Mouse (Mus musculus) cerebellum, postnatal 14 days (tissue): Measurements from ENCODE around the gene Insc.

ENCODE experiments used
- DNase-seq, 2 experiments: peaks; one replicate each; pipeline ENCODE4 v3.0.0; 2021; ENCODE audit warnings: mixed read lengths in 2 of 2

Insc gene

DNA sequence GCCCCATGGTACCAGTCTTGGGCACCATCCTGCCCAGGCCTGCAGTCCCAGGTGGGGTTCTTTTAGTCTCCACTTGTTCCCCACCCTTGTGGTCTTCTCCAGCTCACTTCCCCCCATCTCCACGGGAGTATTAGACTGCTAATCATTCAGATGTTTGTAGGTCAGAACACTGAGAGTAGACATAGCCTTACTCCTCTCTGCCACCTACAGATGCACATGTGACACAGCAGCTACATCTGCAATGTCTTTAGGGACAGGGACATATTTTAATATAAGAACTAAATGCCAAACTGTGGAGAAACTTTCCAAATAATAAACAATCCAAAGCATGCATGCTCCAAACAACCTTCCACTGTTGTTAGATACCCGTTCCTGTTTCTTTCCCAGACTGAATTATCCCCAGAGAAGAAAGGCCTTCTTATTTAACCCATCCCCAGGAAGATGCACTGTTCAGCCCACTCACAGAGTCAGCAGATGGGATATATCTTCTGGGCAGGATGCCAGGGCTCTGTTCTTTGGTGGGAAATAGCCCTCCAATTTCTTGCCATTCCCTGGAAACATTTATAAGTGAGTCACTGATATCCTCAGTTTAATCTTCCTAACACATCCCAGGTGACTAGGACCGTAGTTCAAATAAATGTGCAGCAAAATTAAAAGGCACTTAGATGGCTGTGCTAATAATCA, 88.9 kb downstream of the Insc start:
- DNase-seq, result peak; percentile 20 to 29

DNA sequence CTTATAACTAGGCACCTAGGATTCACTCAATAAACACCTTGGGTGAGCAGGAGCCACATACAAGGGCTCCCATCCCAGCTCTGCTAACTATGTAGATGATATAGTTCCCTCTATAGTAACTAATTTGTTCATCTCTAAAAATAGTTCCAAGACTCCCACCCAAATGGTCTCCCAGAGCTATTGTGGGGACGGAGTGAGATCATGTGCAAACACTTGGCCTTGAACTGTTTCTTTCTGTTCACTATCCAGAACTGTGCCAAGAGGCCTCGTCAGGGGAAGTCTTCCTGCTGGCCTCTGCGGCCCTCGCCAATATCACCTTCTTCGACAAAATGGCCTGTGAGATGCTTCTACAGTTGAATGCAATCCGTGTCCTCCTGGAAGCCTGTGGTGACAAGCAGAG, 91.0 kb downstream of the Insc start:
- peak; percentile 15 to 18 for DNase-seq

DNA sequence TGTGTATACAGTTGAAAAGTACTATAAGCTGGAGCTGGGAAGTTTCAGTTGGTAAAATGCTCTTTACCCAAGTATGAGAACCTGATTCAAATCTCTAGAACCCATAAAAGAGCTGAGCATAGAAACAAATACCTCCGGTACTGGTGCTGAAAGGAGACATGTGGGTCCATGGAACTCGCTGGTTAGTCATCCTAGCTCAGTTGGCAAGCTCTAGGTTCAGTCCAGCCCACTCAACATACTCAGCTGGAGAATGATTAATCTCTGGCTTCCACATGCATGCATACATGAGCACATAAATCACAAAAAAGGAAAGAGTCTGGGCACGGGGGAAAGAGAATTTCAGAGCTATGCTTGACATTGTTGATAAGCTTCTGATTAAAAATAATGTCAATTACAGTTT, 93.8 kb downstream of the Insc start:
- DNase-seq, result no peak

DNA sequence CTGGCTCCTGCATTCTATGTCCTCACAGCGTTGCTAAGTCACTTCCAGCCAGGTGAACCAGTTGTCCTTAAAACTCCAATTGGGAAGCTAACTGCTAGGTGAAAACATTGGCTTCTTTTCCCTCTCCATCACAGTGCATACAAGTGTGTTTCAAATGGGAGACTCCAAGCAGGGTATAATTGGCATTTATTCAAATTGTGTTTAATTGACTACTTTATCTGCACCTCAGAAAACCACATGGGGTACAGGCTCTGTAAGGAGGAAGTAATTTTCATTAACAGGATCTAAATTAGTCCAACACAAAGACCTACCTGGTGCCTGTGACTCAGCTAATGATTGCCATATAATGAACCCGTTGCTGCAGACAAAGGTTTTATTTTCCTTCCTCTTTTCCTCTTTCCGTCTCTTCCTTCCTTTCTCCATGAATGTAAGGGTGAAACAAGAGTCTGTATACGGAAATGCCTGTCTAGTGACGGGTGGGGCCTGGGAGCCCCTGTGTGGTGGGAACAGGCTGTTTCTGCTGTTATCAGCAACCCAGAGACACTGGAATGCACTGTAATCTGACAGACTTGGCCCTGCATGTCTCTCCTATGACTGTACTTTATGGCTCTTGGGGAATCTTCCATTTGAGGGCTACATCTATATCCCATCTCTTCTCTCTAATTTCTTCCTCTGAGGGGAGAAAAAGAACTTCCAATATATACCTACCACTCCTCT, 96.7 kb downstream of the Insc start:
- DNase-seq, result no peak

DNA sequence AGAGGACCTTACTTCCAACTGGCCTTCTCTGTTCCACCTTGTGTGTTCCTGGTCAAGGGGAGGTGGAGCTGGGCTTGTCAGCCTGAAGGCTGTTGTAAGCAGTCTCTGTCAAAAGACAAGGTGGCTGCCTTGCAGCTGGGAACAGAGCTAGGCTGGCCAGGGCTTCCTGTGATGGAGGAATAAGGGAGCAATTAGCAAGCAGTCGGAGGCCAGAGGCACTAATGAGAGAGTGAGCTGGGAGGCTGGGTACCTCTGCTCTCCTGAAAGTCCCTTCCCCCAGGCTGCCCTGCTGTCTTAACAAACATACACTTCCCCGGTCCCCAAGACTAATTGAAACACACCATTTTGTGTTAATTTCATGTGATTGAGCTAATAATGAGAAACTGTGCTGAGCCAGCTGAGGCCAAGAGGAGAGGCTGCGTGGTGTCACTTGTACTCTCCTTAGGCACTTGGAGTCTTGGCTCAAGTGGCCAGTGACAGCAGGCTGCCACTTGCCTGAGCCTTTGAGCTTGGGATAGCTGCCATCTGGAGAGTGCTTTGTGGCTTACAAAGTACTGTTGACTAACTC, 99.2 kb downstream of the Insc start:
- peak; percentile 74 to 77 for DNase-seq

DNA sequence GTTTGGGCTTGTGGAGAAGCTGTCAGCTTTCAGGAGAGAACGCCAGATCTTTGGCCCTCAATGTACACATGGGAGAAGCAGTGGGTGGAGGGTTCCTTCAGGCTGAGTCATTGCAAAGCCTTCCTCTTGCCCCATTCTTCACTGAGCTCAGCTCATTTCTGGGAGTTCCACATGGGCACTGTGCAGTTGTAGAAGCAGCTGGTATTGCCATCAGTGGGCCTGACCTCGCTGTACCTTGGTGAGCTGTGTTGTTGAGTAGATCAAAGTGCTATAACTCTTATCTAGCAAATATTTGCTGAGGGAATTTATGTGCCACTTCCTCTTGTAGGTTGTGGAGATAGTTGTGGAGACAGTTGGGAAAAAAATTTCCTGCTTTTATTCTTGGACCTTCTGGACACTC, 103.7 kb downstream of the Insc start:
- no peak for DNase-seq

DNA sequence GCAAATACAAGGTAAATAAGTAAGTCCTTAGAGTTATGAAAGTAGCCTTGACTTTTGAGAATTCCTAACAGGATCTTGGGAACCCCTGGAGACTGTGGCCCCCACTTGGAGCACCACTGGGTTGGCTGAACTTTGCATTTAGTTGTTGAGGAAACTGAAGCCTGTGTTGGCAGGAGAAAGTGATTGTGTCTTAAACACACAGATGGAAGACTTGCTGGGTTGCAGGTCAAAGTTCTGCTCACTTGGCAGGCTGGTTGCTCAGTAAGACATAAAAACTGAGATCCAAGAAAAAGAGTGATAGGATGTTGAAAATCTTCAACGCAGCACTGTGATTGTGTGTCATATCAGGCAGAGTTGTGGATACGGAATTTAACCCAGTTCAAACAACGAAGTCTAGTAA, 108.9 kb downstream of the Insc start:
- DNase-seq, result no peak

DNA sequence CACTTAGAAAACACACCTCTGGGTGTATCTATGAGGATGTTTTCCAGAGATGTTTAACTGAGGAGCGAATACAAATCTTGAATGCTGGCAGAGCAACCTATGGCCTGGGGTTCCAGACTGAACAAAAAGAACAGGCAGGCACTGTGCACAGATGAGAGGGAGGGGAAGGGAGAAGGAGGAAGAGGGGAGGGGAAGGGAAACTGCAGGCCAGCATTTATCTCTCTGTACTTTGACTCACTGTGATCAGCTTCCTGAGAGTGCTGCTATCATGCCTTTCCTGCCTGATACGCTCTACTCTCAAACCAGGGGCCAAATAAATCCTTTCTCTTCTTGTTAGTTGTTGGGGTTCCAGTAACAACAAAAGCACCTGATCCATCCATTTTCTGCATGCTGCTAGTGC, 110.7 kb downstream of the Insc start:
- DNase-seq, result no peak

DNA sequence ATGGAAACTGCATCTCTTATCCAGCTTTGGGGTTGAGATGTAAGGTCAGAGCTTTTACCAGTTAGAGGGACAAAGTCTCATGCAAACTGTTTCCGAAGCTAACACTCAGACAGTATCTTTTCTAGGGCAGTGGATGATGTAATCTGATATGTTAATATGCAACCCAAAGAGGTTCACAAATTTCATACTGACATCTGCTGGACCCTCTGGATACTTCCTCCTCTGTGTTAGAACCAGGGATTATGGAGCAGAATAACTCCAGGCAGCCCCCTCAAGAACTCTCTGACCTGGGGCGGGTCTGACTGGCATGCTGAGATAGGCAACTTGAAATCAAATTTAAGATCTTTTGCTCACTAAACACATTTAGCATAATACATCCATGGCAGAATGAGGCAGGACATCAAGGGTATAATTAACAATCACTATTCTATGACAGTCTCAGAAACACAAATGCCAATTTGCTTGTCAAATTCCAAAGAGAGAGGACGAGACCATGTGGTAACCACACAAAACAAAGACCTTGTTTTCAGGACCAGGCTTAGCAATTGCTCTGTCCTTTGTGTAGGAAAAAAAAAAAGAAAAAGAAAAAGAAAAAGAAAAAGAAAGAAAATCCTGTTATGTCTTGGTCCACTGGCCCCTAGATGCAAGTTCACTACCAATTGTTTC, 117.5 kb downstream of the Insc start:
- DNase-seq, result no peak

DNA sequence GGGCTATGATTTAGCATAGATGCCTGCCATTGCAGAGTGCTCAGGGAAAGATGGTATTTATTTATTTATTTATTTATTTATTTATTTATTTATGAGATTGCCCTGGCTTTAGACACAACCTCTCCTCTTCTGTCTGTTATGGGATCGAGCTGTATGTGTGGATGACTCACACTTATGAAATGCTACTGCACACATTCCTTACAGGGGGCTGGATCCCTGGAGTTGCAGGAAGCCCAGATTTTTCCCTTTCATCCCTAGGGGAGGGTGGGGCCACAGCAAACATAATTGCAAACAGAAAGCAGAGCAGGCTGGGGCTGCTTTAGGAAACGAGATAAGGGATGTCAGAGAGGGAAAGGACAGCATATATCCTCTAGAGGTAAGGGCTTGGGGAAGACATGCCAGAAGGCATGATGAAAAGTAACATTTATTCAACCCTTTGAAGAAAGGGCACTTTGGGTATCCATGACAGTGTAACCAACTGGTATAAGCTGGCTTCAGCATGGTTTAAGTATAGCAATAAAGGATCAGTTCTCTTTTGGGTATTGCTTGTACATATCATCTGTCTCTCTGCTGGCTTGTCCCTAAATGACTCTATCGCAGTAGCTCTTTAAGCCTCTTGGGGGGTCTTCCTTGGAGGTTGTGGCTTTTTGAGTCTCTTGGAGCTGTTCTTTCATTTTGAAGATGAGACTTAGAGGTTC, 130.0 kb downstream of the Insc start:
- DNase-seq, result no peak

DNA sequence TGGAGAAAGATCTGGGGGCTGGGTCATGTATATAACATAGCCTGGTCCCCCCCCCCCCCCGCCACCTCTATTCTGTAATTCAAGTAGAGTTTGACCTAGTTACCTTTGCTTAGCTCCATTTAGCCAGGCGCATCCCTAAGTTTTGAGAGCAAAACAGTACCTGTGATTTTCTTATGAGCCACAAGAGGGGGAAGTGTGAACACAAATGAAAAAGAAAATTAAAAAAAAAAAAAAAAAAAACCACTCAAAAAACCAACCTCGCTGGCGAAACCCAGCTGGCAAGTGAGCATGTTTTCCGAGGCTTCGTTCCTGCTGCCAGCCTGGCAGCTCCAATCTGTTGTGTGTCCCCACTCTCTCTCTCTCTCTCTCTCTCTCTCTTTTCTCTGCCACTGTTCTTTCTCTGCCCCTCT, 130.5 kb downstream of the Insc start:
- DNase-seq, result peak; percentile 75 to 81

DNA sequence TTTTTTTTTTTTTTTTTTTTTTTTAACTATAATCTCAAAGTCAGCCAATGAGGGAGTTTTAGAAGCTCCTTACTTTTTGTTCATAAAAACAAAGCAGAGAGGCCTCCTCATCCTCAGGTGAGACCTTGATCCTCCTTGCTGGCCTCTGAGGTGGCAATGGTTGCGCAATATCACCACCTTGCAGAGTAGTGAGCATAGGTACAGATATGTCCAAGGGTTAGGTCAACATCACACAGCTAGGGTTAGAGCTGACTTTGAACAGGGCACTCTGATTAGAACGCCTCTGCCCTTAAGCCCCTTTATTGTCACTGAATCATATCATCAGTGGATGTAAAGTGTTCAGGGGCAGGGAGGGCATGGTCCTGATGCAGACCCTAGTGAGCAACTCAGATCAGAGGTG, 131.1 kb downstream of the Insc start:
- no peak for DNase-seq

DNA sequence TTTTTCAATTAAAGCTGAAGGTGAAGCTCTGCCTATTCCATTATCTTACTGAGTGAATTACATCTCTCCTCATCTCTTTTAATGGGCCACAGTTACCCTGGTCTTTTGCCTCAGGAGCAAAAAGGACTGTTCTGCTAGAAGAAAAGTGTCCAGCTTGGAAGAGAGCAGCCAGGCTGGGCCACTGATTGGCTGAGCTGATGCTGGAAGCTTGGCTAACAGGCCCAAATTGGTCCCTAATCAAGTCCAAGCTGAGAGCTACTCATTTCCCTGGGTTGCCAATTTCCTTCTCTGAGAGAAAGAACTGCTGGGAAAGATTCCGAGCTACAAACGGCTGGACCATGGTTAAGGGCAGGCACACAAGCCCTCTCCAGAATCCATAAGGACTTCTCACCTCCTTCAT, 140.1 kb downstream of the Insc start:
- DNase-seq, result peak in 1 of 2 experiments; percentile 18

DNA sequence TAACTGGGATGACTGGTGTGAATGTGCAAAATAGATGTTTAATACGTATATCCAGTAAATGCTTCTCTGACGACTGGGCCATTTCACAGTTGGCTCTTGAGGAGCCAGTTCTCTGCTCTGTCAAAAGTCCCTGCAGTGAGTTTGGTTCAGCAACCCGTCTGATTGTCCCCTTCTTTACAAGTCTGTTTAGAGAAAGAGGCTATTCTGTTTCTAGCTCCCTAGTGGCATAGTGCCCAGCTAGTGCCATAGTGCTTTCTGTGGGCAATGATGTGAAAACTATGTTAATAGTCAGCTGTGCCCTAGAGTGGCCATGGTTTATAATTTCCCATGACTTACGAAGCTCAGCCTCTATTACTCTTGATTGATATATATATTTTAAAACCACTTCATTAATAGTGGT, 143.4 kb downstream of the Insc start:
- DNase-seq, result peak; percentile 23 to 26

DNA sequence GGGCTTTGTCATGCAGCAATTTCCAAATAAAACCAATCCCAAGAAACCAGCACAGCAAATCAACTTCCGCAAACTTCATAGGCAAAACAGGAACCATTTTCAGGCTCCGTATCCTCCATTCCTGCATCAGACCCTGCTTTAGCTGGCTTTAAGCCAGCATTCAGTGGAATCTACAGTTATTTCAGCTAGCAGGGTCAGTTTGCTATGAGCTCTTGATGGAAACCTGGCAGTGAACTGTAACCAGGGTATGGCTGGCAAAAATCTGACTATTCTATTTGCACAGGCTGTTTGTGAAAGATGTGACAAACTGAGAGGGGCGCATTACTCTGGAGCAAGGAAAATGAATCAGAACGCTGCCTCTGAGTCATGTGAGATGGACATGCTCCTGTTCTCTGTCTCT, 146.7 kb downstream of the Insc start:
- no peak for DNase-seq

DNA sequence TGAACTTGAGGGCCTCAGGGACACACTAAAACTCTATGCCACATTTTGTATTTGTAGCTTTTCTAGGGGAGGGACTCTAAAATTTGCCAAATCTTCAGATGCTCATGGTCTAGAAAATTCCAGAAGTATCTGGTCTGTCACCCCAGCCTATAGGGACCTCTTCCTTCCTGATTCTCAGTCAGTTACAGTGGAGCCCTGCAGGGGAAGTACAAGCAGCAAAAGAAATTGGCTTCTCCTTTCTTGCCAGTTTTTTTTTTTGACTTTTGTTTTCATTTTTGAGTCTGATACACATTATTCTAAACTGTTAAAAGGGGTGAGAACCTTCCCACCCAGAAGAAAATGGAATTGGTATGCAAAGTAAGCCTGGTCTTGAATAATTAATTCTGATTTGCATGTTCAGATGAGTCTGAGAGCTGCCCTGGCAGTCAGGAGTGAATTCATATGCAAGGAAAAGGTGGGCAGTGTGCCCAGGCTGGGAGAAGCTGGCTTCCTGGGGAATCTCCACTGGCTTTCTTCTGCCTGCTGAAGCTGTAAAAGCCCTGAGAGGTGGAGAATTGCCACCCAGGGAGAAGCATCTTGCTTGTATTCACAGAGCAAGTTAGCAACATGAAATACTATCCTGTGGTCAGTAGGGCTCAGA, 149.2 kb downstream of the Insc start:
- peak; percentile 57 to 62 for DNase-seq

DNA sequence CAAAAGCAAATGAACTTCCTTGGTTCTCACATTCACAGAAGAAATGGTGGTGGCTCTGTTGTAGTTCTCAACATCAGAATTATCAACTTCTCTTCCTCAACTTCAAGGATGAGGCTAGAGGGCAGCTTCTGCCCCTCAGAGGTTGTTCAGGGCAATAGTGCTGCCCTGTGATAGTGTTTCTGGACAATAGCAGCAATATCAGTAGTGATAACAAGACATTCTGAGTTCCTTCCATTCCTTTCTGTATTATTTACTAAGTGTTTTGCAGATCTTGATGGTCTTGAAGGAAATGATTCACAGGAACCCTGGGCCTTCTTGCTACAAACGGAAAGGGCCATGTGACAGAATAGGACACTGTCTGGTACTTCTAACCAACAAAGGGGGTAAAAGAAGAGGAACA, 150.4 kb downstream of the Insc start:
- no peak for DNase-seq

DNA sequence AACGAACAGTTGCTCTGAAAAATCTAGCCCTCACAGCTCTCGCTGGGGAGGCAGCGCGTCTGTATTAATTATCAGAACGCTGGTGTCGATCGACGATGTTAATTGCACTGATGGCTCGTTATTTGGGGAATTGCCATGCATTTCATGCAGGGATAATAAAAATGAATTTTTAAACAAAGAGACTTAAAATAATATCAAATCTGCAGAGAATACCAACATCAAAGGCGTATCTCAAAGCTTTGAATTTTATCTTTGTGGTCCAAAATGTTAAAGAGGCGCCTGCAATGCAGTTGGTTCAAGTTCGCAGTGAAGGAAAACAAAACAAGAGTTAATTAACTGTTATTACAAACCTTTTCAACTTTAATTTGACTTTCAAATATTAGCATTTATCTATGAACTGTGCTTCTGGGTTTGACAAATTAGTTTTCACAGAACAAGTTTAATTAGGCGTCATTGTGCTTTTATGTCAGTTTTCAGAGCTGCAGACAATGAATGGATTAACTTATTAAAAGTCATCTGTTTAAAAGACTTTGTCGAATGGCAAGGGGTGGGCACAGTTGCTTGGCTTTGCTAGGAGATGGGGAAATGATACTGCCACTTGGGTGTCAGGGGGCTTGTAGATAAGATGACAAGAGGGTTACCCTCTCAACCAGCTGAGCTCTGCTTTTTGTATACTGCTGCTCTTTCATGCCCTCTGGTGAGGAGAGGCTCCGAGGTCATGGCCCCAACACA, 153.6 kb downstream of the Insc start:
- no peak for DNase-seq
